Mouse (Mus musculus) megakaryocyte, embryonic 14.5 days (primary cell): ENCODE data around the gene Synj1. TPM values are rescaled to one million over a fixed set of nuclear protein-coding genes. Genes with fewer than 3 reads are reported as not detected.

ENCODE experiments used
- H3K27me3 ChIP-seq: replicated peaks from 2 replicates; pipeline ENCODE3; 2012; ENCODE audit warnings: inconsistent platforms
- H3K36me3 ChIP-seq: replicated peaks from 2 replicates; pipeline ENCODE3; 2012; ENCODE audit warnings: low read length, inconsistent platforms, mixed read lengths
- H3K4me1 ChIP-seq: 2 replicates; pipeline ENCODE4 v1.6.1; 2012; ENCODE audit warnings: inconsistent platforms
- H3K4me3 ChIP-seq: replicated peaks from 2 replicates; pipeline ENCODE3; 2012; ENCODE audit warnings: moderate library complexity, mild to moderate bottlenecking, inconsistent platforms
- H3K9me3 ChIP-seq: 2 replicates; pipeline ENCODE4 v1.6.1; 2012; ENCODE audit warnings: inconsistent platforms
- FLI1 ChIP-seq: IDR thresholded peaks from 2 replicates; pipeline ENCODE4 v1.6.1; 2012; ENCODE audit warnings: low read length, inconsistent platforms, mixed read lengths
- GATA1 ChIP-seq: IDR thresholded peaks from 3 replicates; pipeline ENCODE4 v1.6.1; 2012; ENCODE audit warnings: mixed read lengths, low read length, inconsistent platforms, borderline replicate concordance
- polyA plus RNA-seq: library from polyadenylated mRNA; stranded (reverse); fragments of >175 nt; gene quantifications from 2 replicates; pipeline ENCODE4 v1.2.3, GENCODE M21; 2012; ENCODE audit warnings: low replicate concordance; ENCODE audit not compliant: insufficient read depth

The Synj1 gene
- polyA plus RNA-seq, 1 experiment: 14.4 TPM

- Histone ChIP-seq H3K9me3 (no peaks in the 10 kb centered on the region), H3K4me1 (peaks cover 13% of the 10 kb centered on the region), H3K27me3 (no peaks in the 10 kb centered on the region), H3K4me3 (no peak overlapping the region), H3K36me3 (peaks cover 85% of the 10 kb centered on the region)
- TF ChIP-seq GATA1 (no peak), FLI1 (no peak)
These were observed 57.3 kb downstream of the Synj1 start for GRCm38 (mm10) chr16:90953770-90954169.

- peaks cover 78% of the 10 kb centered on the region for H3K36me3 ChIP-seq
These were observed 58.0 kb downstream of the Synj1 start for GRCm38 (mm10) chr16:90953147-90953546.

GRCm38 (mm10) chr16:90950354-90950963 is 60.6 kb downstream of the Synj1 start:
- Histone ChIP-seq H3K4me3 (no peak overlapping the region), H3K9me3 (no peaks in the 10 kb centered on the region), H3K27me3 (no peaks in the 10 kb centered on the region), H3K4me1 (peaks cover 13% of the 10 kb centered on the region), H3K36me3 (peaks cover 79% of the 10 kb centered on the region)
- TF ChIP-seq FLI1: no peak
- TF ChIP-seq GATA1: no peak

More at GRCm38 (mm10) chr16:90953147-90953546, 58.0 kb downstream of the Synj1 start:
- Histone ChIP-seq H3K9me3 (no peaks in the 10 kb centered on the region), H3K4me3 (no peak overlapping the region), H3K4me1 (peaks cover 13% of the 10 kb centered on the region), H3K27me3 (no peaks in the 10 kb centered on the region)
- TF ChIP-seq GATA1 (no peak), FLI1 (no peak)

GRCm38 (mm10) chr16:90946977-90947376 is 64.1 kb downstream of the Synj1 start:
- Histone ChIP-seq H3K36me3 (peaks cover 83% of the 10 kb centered on the region), H3K27me3 (no peaks in the 10 kb centered on the region), H3K4me1 (peaks cover 16% of the 10 kb centered on the region), H3K4me3 (no peak overlapping the region), H3K9me3 (no peaks in the 10 kb centered on the region)
- TF ChIP-seq GATA1 (no peak), FLI1 (no peak)

- no peak for TF ChIP-seq GATA1
- no peak for TF ChIP-seq FLI1
- Histone ChIP-seq H3K4me3 (no peak overlapping the region), H3K27me3 (no peaks in the 10 kb centered on the region), H3K4me1 (0 out of 2 replicates have a peak, but pooled peaks cover 3% of the 10 kb centered on the region), H3K9me3 (no peaks in the 10 kb centered on the region), H3K36me3 (peaks cover 74% of the 10 kb centered on the region)
These were observed 69.9 kb downstream of the Synj1 start for GRCm38 (mm10) chr16:90941246-90941645.

- Histone ChIP-seq H3K4me3 (peak within 1 kb of the TSS; percentile 97), H3K4me1 (peaks cover 16% of the 10 kb centered on the region), H3K9me3 (no peaks in the 10 kb centered on the region), H3K36me3 (peaks cover 38% of the 10 kb centered on the region), H3K27me3 (no peaks in the 10 kb centered on the region)
- TF ChIP-seq FLI1: no peak
- TF ChIP-seq GATA1: no peak
These were observed 76.3 kb downstream of the Synj1 start, which contains the start of gene Cfap298 for GRCm38 (mm10) chr16:90934687-90935328. TSS of gene Cfap298 (minus strand) at chr16:90935114.

GRCm38 (mm10) chr16:90934193-90934686 is 76.9 kb downstream of the Synj1 start:
- Histone ChIP-seq H3K9me3 (no peaks in the 10 kb centered on the region), H3K4me1 (peaks cover 16% of the 10 kb centered on the region), H3K4me3 (peak overlapping the region; percentile 97), H3K27me3 (no peaks in the 10 kb centered on the region), H3K36me3 (peaks cover 42% of the 10 kb centered on the region)
- TF ChIP-seq GATA1 (no peak), FLI1 (no peak)

- Histone ChIP-seq H3K36me3 (peaks cover 46% of the 10 kb centered on the region), H3K4me1 (peaks cover 16% of the 10 kb centered on the region), H3K27me3 (no peaks in the 10 kb centered on the region), H3K4me3 (peak overlapping the region; percentile 97), H3K9me3 (no peaks in the 10 kb centered on the region)
- TF ChIP-seq FLI1: no peak
- TF ChIP-seq GATA1: no peak
These were observed 77.5 kb downstream of the Synj1 start for GRCm38 (mm10) chr16:90933534-90934176.

GRCm38 (mm10) chr16:90927446-90927845 is 83.7 kb downstream of the Synj1 start:
- H3K9me3 ChIP-seq: peaks cover 2% of the 10 kb centered on the region
- H3K4me1 ChIP-seq: peaks cover 5% of the 10 kb centered on the region; the same call in 1 of the 2 replicates
- peaks cover 82% of the 10 kb centered on the region for H3K36me3 ChIP-seq
- TF ChIP-seq FLI1: no peak
- TF ChIP-seq GATA1: no peak
- H3K27me3 ChIP-seq: no peaks in the 10 kb centered on the region
- no peak overlapping the region for H3K4me3 ChIP-seq
